Mouse (Mus musculus): ENCODE data around the gene Ifna6. TPM values are rescaled to one million over a fixed set of nuclear protein-coding genes. Genes with fewer than 3 reads are reported as not detected.

The Ifna6 gene
- total RNA-seq, 1 experiment from 2014 or later: not detected

Other genes with a start within 250 kb of the Ifna6 start
- not detected in 2 replicates for gene Ifna9, start 235.0 kb upstream of the Ifna6 start, total RNA-seq (2017)
- gene Ifna12, start 224.0 kb upstream of the Ifna6 start, total RNA-seq (2017): not detected in 2 replicates
- not detected in 2 replicates for gene C87499, start 193.0 kb upstream of the Ifna6 start, total RNA-seq (2017)
- gene Ifna13, start 183.0 kb upstream of the Ifna6 start, total RNA-seq (2017): not detected in 2 replicates
- gene Ifna16, start 150.5 kb upstream of the Ifna6 start, total RNA-seq (2017): not detected in 2 replicates
- not detected in 2 replicates for gene Ifna2, start 143.5 kb upstream of the Ifna6 start, total RNA-seq (2017)
- gene Ifnab, start 136.1 kb upstream of the Ifna6 start, total RNA-seq (2017): not detected in 2 replicates
- 0.93 TPM in 1 of 2 replicates, not detected in the other for gene Gm26566, start 105.6 kb upstream of the Ifna6 start, total RNA-seq (2017)
- 45.5 and 48.4 TPM in 2 replicates for gene Klhl9, start 105.0 kb upstream of the Ifna6 start, total RNA-seq (2017)
- gene Gm13271, start 72.5 kb upstream of the Ifna6 start, total RNA-seq (2017): not detected in 2 replicates
- gene Gm13283, start 67.3 kb upstream of the Ifna6 start, total RNA-seq (2017): 0.35 TPM in 1 of 2 replicates, not detected in the other
- gene Gm13290, start 53.6 kb upstream of the Ifna6 start, total RNA-seq (2017): not detected in 2 replicates
- not detected in 2 replicates for gene Gm13289, start 50.5 kb upstream of the Ifna6 start, total RNA-seq (2017)
- gene Gm13272, start 47.6 kb upstream of the Ifna6 start, total RNA-seq (2017): not detected in 2 replicates
- gene Ifnz, start 45.3 kb upstream of the Ifna6 start, total RNA-seq (2017): not detected in 2 replicates
- not detected in 2 replicates for gene Gm13276, start 41.7 kb upstream of the Ifna6 start, total RNA-seq (2017)
- not detected in 2 replicates for gene Gm13277, start 38.8 kb upstream of the Ifna6 start, total RNA-seq (2017)
- gene Gm13278, start 35.9 kb upstream of the Ifna6 start, total RNA-seq (2017): not detected in 2 replicates
- not detected in 2 replicates for gene Gm13275, start 32.9 kb upstream of the Ifna6 start, total RNA-seq (2017)
- gene Gm13279, start 30.0 kb upstream of the Ifna6 start, total RNA-seq (2017): not detected in 2 replicates
- not detected in 2 replicates for gene Gm13285, start 27.8 kb upstream of the Ifna6 start, total RNA-seq (2017)
- not detected in 2 replicates for gene Gm13287, start 24.2 kb upstream of the Ifna6 start, total RNA-seq (2017)
- gene Gm13288, start 21.9 kb upstream of the Ifna6 start, total RNA-seq (2017): not detected in 2 replicates
- gene Ifna7, start 11.2 kb upstream of the Ifna6 start, total RNA-seq (2017): not detected in 2 replicates
- gene Ifna11, start 7.5 kb upstream of the Ifna6 start, total RNA-seq (2017): not detected in 2 replicates
- gene Ifna5, start 8.1 kb downstream of the Ifna6 start, total RNA-seq (2017): not detected in 2 replicates
- not detected in 2 replicates for gene Ifna4, start 14.4 kb downstream of the Ifna6 start, total RNA-seq (2017)
- gene Ifna1, start 22.7 kb downstream of the Ifna6 start, total RNA-seq (2017): not detected in 2 replicates
- not detected in 2 replicates for gene Ifne, start 52.8 kb downstream of the Ifna6 start, total RNA-seq (2017)

All from neutrophil, adult 5-6 weeks (primary cell).